Mouse (Mus musculus) lung, adult 2 months (tissue): ENCODE results near the gene Nrsn2.

Source experiments
- CTCF ChIP-seq: fragments of 200-500 bp; IDR thresholded peaks from 2 replicates; pipeline ENCODE4 v1.5.1; 2011; ENCODE audit warnings: mild to moderate bottlenecking, low read length, control low read depth; ENCODE audit not compliant: insufficient read depth
- POLR2A ChIP-seq: fragments of 200-500 bp; IDR thresholded peaks from 2 replicates; pipeline ENCODE4 v1.6.1; 2011; ENCODE audit warnings: low read depth, mild to moderate bottlenecking, control low read depth, low read length, borderline replicate concordance; ENCODE audit errors: extremely low read depth

DNA sequence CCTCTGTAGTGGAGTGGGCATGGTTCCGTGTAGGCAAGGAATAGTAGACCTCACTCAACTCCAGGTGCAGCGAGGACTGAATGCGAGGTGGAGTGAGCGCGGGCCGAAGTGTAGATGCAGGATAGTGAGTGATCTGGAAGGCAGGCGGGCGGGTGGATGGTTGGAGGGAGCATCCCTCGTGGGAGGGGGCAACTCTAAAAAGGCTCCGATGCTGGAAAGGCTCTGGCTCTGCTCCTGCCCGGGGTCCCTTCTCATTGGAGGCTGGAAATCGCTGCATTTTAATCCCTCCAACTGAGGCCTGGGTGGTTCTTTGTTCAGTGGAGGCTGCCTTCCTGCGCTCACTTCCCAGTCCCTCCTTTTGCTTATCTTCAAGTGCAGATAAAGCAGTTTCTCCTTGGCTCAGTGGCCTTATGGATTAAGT, 22.7 kb upstream of the Nrsn2 start:
- no peak for TF ChIP-seq POLR2A
- no peak for TF ChIP-seq CTCF
